Mouse (Mus musculus) ovary, adult 18-20 months (tissue): ENCODE data around the gene Usp46.
"Not testable (repeated sequence)": the region's sequence is repeated elsewhere in the genome, so short reads cannot be mapped to it uniquely, and the experiment has no call there.

Experiments
- DNase-seq: peaks from one replicate; pipeline ENCODE4 v3.0.0; 2022; ENCODE audit warnings: low spot score, mixed read lengths

The Usp46 gene

DNA sequence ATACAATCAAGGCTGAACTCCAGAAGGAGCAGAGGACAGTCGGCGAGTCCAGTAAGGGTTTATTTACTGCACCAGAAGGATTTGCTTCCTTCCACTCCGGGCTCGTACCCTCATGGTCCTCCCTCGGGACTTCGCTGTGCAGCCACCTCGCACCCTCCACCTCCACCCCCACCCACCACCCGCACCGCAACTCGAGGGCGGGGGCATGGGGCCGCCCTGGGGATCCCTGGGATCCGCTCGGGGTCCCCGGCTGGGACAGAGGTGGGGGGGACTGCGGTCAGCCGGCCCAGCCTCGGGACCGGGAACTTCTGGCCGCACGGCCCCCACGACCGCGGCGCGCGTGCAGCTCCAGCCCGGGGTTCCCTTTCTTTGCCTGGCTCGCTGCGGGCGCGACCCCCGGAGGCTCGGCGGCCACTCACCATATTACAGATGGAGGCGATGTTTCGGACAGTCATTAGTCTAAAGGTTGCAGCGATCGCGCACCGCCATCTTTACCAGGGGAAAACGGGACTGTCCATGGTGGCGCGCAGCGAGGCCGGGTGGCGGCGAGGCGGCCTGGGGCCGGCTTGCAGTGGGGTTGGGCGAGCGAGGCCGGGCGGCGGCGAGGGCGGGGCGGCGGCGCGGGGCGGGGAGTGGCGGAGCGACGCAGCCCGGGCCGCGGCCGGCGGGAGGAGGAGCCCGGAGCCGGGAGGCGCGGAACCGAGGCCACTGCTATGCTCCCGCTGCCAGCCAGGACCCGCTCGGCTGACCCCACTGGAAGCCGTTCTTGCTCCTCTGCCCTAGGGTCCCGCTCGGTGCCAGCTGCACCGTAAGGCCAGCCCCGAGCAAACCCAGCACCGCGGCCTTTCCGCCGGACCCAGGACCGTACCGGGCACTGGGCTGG lies at the start of gene Usp46:
TSS of gene Usp46 (minus strand) at position 601 of the 883 bp plus-strand sequence.
- DNase-seq = peak; percentile 81

DNA sequence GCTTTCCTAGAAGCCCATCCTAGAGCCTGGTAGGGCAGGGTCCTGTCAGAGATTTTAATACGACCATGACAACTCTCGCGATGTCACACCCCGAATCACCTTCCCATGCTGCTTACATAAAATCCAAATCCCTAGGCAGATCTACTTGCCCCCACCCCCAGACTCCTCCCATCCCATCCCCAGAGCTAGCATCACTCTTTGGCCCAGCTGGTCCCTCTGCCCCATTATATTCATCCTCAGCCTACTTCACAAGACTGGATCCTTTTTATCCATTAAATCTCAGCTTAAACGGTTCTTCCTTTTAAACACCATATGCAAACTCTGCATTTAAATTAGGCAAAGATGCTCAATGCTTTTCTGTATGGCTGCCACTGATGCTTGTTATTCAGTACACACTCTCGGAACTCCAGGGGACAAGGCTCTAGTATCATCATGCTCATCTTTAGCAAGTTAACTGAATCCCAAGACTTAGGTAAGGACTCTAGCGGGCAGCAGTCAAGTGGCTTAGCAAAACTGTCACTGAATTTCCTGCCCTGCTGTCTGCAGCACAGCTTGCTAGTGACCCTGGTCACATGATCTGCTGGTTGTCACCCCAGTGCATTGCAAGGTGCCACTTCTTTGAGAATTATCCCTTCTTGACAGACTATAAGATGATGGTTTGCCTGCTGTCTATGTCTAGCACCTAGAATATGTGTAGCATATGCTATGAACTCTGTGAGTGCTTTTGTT lies 45.9 kb upstream of the Usp46 start:
- no peak for DNase-seq

DNA sequence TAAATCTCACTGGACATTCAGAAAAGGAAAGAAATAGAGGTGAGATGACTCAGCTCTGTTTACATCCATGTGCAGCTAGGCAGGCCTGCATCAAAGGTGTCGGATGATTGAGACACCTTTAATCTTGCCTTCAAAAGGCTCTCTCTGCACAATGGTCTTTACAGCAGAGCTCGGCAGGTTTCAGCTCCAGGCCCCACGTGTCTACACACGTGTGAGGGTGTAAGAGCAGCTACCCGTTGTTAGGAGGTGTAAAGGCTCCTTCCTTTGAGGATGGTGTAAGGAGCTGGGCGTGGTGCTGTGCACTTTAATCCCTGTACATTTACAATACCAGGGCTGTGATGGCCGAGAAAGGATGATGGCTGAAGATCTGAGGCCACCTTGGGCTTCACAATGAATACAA lies 37.2 kb upstream of the Usp46 start:
- DNase-seq = no peak

DNA sequence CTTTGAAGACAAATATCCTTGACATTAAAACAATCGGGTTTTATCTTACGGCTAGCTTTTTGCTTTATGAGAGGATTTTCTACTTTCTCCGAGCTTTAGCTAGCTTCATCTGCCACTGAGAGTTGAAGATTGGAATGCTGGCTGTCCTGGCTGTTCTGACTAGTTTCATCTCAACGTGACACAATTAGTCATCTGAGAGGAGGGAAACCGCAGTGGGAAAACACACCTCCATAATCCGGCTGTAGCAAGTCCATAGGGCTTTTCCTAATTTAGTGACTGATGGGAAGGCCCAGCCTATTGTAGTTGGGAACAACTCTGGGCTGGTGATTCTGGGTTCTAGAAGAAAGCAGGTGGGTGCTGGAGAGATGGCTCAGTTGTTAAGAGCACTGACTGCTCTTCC lies 33.5 kb upstream of the Usp46 start:
- no peak for DNase-seq

DNA sequence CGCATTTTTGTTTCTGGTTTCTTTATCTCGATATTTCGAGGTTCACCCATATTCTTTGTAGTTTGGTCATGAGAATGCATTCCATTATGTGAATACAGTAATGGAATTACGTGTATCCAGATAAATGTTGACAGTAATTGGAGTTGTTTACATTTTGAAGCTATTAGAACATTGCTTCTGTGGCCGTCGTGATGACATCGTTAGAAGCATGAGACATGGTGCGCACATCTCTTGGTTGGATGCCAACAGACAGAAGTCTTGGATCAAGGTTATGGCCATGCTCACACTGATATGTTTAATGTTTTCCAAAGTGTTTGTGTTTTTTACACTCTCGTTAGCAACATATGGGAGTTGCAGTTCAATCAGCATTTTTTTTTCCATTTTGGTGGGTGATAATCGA lies 30.8 kb upstream of the Usp46 start:
- no peak for DNase-seq

DNA sequence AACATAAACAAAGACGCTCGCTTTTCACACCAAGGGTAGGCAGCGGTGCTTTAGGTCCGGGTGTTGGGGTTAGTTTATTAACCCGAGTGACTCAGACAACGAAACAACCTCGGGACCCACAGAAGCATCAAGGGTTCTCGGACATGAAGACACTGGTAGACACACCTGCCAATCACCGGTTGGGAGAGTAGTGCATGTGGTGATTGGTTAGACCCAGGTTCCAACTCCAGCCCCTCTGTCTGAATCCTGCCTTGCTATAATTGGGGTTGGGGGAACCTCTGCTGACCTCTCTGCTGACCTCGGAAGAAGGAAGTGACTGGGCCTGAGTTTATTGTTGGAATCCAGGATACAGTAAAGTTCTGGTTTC lies 29.6 kb upstream of the Usp46 start:
- DNase-seq = no peak

DNA sequence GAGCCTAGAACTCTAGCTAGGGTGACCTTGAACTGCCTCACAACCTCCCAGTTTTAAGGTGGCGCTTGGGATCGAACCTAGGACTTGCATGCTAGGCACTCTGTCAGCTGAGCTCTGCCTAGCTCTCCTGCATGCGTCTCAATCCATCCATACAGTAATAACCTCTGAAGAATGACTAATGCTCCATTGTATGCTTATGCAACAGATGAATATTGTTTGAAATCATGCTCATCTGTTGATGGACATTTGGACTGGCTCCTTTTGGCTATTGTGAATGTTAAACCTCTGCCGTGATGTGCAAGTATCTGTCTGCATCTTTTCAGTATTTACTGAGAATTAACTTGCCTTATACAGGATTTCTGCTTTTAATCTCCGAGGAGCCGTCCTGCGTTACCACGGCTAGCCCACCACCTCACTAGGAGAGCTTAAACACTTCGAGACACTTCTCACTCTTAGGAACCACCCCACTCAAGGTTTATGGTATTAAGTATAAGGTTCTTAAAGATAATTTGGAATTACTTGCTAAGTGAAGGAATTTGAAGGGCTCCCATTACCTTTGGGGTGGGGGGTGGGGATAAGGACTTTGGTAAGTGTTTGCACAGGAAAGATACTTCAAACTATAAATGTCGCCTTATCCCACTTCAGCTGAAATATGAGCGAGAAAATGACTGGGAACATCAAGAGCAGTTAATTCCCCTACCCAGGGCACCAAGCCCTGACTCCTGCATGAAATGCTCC lies 29.1 kb upstream of the Usp46 start:
- no peak for DNase-seq

DNA sequence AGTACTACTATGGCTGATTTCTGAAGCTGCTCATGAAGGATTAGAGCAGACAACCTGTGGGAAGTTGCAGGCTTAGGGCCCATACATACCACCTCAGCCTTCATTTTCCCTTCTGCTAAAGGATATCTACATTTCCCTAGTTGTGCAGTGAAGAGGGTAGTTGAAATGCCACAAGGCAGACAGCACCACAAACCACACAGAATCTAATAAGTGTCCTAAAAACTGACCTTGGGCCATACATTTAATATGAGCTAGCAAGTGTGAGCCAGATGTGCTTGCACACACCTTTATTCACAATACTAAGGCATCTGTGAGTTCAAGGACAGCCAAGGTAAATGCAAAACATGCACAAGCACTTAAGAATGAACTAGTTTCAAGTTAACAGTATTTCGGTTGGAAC lies 27.8 kb upstream of the Usp46 start:
- DNase-seq = no peak

DNA sequence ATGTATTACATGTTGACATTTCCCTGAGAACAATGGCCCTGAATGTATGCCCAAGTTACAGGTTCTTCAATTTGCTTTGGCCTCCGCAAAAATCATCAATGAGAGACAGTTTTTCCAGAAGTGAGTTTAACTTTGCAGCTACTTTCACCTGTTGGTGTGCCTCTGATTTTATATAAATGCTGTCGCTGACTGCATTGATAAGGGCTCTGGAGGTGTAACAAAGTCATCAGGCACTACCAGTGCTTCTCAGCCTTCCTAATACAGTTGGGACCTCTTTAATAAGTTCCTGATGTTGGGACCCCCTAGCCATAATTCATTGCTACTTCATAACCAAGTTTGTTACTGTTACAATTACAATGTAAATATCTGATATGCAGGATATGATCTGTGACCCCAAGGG lies 27.4 kb upstream of the Usp46 start:
- no peak for DNase-seq

DNA sequence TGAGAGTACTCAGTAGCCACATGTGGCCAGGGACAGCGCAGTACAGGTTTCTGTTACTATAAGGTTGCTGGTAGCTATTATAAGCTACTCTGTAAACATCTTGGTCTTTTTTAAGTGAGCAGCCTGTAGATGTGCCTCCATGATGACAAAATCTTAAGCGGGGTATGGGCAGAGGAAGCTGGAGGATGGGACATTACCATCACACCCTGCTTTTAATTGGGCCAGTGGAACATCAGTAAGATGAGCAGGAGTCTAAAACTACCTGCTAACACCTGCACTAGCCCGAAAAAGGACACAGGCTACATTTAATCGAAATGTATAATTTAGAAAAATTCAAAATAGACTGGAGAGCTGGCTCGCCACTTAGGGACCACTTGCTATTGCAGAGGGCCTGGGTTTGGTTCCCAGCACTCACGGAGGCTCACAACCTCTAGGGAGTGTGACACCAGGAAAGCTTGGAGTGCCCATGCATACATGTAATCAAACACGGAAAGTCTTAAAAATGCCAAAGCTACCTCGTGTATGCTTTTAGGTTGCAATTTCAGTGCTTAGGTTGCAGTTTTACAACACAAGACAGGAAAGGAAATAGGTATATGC lies 26.7 kb upstream of the Usp46 start:
- DNase-seq = no peak

DNA sequence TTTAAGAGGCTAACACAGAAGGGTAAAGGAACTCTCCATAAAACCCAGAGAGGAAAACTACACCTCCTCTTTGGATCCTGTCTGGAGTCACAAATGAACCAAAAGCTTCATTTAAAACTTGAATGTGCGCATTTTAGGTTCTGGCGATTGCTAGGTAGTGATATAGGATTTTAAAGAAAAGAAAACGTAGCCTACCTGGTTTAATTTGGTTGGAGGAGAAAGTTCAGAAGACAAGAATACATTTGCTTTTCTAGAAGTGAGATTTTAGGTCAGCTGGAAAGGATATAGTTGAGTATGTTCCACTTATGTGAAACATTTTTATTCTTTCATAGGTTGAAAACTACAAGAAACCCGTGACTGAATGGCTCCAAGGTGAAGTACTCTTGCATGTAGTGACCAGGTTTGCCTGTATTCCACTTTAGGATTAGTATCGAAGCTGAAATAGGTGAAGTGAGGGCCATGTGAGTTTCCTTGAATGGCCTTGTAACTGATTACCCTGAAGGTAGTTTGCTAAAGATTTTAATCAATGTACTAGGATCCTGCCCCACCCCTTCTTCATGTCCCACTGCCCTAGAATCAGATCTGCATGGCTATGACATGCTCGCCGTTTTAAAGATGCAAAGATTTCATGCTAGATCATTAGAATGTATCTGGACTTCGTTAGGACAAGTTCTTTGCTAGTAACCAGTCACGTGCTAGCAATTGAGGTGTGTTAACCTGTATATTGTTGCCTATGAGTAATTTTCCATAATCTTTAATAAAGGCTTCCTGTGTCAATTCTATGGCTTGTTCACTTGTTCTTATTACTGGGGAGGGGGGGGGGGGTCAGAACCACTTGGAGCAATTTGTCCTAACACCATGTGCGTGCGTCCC lies 25.6 kb upstream of the Usp46 start:
- no peak for DNase-seq

DNA sequence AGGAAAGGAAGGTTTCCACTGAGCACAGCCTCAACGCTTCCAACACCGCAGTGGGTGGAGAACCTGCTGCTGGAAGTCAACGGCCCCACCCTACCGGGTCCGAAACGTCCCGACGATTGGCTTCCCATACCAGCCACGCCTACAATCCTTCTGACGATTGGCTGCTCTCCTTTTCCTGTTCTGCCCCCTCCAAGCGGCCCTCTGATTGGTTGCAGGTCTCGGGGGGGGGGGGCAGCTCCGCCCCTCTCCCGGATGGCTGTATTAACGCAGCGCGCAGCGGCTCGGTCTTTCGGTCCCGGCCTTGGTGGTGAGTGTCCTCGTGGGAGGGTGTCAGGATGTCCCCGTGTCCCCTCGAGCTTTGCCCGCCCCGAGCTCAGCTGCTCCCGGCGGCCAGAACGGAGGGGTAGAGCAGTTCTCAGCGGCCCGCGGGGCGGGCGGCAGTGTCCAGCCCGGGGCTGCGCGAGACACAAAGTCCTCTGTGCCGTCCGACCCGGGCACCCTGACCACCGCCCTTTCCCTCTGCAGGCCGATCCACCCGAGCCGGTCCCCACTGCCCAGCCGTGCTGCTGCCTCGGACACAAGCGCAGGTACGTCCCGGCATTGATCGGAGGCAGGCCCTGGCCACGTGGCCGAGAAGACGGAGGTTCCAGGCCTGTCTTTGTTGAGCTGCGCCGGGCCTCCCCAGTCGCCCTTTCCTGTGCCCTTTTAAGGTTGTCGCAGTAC lies 24.8 kb upstream of the Usp46 start:
- peak; percentile 93 for DNase-seq

DNA sequence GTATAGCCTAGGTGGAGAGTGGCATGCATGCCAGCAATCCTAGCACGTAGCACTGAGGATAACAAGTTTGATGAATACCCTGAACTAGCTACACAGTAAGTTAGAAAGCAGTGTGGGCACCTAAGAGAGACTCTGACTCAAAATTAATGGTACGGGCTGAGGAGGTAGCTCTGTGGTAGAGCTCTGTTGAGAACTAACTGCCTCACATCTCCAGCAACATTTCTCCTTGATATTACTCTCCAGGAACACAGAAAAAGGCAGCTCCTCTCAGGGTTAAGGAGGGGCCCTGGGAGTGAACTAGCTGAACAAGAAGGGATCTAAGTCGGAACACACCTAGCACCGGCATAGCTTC lies 24.2 kb upstream of the Usp46 start:
- DNase-seq = no peak

DNA sequence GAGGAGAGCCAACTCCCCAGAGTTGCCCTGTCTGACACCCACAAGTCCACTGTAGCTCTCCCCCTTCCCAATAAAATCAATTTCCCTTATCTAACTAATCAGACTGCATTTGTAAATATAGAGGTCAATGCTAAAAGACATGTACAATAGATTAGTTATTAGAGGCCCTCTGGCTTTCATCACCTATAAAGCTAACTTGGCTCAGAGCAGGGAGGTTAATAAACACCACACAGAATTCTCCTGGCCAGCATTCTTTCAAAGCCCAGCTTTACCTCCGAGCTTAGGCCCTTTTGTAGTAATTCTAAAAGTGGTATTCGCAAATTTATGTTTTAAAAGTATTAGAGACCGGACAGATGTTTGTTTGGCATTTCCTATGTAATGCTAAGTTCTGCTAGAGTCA lies 21.4 kb upstream of the Usp46 start:
- DNase-seq = no peak

DNA sequence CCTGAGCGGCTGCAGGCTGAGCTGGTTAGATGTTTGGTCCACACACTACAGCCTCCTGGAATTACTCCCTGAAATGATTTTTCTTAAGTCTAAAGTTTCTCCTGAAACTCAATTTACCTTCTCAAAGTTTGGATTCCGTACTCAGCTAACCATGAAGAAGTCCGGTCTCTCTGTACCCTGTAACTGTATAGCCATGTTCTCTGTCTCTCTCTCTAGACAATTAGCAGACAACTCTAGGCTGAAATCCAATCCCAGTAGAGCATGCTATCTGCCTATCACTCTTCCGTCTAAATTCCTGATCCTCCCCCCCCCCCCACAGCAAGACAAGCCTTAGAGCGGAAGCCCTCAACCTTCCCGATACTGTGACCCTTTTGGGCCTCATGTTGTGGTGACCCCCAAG lies 13.5 kb upstream of the Usp46 start:
- DNase-seq = no peak

DNA sequence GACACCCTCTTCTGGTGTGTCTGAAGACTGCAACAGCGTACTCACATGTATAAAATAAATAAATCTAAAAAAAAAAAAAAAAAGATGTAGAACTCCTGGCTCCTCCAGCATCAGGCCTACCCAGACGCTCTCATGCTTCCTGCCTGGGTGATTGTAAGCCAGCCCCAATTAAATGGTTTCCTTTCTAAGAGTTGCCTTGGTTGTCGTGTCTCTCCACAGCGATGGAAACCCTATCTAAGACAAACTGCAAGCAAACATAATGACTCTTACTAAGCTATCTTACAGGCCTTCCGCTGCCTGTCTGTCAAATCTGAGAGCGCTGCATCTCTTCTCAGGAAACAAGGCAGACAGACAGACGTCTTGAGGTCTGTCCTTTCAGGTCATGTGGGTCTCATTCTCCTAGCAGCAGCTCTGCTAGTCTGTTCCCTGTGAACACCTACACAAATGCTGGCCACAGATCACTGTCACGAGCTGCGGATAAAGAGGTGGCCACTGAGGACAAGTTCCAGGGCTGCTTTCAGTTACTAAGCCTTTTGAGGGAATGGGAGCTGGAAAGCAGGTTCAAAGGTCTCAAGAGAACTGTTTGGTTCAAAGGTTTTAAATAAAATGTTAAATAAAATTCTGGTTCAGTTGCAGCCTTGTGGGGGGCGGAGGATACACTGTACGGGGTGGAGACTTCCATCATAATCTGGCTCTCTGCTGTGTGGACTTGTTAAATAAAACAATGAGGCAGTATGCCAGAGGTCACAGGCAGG lies 10.8 kb upstream of the Usp46 start:
- no peak for DNase-seq

DNA sequence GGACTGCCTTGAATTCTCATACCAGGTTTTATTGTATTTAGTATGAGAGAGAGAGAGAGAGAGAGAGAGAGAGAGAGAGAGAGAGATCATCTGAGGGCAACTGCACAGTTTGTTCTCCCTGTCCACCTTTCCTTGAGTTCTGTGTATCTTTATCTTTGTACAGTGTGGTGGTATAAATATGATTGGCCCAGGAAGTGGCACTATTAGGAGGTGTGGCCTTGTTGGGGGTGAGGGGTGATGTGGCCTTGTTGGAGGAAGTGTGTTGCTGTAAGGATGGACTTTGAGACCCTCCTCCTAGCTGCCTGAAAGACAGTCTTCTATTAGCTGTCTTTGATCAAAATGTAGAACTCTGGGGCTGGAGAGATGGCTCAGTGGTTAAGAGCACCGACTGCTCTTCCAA lies 10.2 kb upstream of the Usp46 start:
- DNase-seq = no peak

DNA sequence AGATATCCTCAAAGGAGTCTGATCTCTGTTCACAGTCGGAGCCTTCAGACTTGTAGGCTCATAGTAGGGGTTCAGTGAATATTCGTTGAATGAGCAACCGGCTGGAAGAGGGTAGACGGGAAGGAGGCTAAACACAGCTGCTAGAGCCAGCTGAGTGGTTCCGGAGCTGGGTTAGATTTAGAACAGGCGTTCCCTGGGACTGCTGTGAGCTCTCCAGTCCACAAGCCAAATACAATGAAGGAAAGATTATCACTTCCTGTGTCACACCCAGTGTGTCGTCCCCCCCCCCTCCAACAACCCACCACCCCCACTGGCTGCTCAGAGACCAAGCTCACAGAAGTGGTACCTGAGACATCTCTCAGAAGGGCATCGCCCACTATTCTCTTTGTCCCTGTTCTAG lies 9.7 kb upstream of the Usp46 start:
- DNase-seq = no peak

DNA sequence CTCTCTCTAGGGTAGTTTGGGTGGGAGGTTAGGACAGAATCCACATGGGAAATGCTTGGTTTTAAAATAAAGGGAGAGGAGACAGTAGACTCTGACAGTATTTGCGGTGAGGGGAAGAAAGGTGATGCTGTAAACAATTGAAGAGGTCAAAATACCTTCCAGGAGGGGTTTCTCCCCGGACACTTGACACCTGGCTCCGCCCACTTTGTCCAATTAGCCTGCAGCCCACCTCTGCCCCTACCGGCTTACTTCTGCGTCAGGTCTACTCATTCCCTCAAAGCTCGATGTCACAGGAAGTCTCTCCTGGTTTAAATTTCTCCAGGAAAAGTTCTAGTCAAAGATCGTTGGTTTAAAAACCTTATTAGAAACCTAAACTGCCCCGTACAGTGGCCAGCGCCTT lies 8.5 kb upstream of the Usp46 start:
- DNase-seq = no peak

DNA sequence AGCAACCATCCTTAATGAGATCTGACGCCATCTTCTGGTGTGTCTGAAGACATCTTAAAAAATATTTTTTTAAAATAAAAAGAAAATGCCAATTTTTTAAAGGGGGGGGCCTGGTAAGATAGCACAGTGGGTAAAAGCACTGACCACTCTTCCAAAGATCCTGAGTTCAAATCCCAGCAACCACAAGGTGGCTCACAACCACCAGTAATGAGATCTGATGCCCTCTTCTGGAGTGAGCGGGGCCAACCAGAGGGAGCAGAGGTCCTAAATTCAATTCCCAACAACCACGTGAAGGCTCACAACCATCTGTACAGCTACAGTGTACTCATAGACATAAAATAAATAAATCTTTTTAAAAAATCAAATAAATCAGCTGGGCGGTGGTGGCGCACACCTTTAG lies 2.3 kb upstream of the Usp46 start:
- DNase-seq = not testable (repeated sequence)
